Mouse (Mus musculus): ENCODE measurements around the gene Mr1. TPM values are rescaled to one million over a fixed set of nuclear protein-coding genes. Genes with fewer than 3 reads are reported as not detected.

The Mr1 gene
- total RNA-seq, 1 experiment = not detected

DNA sequence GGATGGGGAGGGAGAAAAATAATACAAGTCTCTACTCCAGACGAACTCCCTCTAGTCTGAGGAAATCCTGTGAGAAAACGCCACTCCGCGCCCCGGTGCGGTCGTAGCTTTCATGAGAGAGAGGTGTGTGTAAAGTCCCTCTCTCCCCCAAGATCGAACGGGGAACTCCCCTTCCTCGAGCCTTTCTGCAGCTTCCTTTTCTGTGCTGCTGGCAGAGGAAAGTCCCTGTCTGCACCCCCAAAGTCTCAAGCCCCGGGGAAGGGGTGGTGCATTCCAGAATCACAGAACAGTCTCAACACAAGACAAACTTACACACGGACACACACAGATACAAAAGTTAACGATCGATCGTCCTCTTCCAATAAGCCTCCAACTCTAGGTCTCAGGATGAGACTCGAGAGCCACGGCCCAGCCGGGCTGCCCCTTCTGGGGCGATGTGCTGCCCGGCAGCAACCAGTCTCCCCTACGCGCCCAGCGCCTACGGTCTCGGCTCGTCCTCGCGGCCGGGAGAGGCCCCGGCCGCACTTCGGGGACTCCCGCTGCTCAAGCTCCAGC is 48.6 kb downstream of the Mr1 start:
- Histone ChIP-seq H3K4me1 (ENCODE audit: control insufficient read depth in 2 of 2, insufficient read depth in 2 of 2, low read length in 2 of 2, poor library complexity in 1 of 2) (peaks cover 0 to 2% of the 10 kb centered on the region in 2 experiments; a peak in 1 of 4 replicates), H3K4me3 (ENCODE audit: insufficient read depth in 1 of 2, low read depth in 1 of 2, low read length in 2 of 2, poor library complexity in 1 of 2, severe bottlenecking in 1 of 2) (peak overlapping the region; percentile 70 to 74), H3K36me3 (ENCODE audit: control insufficient read depth, insufficient read depth, low read length, poor library complexity, severe bottlenecking) (no peaks in the 10 kb centered on the region), H3K9ac (ENCODE audit: insufficient read depth, low read depth, low read length, poor library complexity, severe bottlenecking) (peak overlapping the region; percentile 69), H3K27ac (ENCODE audit: insufficient read depth, low read depth, low read length, poor library complexity, severe bottlenecking) (no peak overlapping the region), H3K9me3 (ENCODE audit: control insufficient read depth, insufficient read depth, low read depth, low read length) (no peaks in the 10 kb centered on the region)
- no peak for DNase-seq (ENCODE audit: low read depth, low spot score)
- in situ Hi-C loops (cut with MboI; ENCODE audit: low sequenced_read_pairs in 2 of 2, unreplicated experiment in 2 of 2) = loop anchor here (25.0 kb wide), 1 partner anchor 639 kb away; no protein-coding TSS in a partner anchor
- TF ChIP-seq ZC3H11A (IDR thresholded peaks at IDR 0.05; ENCODE audit: borderline replicate concordance, low read depth, low read length) (no peak), ZNF384 (IDR thresholded peaks at IDR 0.05; ENCODE audit: low read depth, low read length) (no peak), MAFK (IDR thresholded peaks at IDR 0.05; ENCODE audit: insufficient read depth, low read depth, low read length) (no peak), CHD2 (IDR thresholded peaks at IDR 0.05; ENCODE audit: low read depth, low read length) (no peak), HCFC1 (IDR thresholded peaks at IDR 0.05; ENCODE audit: borderline replicate concordance, insufficient read depth, low read length) (no peak)

GRCm38 (mm10) chr1:155097354-155097753 is 49.3 kb downstream of the Mr1 start:
- TF ChIP-seq ZC3H11A (IDR thresholded peaks at IDR 0.05; ENCODE audit: borderline replicate concordance, low read depth, low read length) = no peak
- no peak for TF ChIP-seq HCFC1 (IDR thresholded peaks at IDR 0.05; ENCODE audit: borderline replicate concordance, insufficient read depth, low read length)
- TF ChIP-seq MAFK (IDR thresholded peaks at IDR 0.05; ENCODE audit: insufficient read depth, low read depth, low read length) = no peak
- TF ChIP-seq ZNF384 (IDR thresholded peaks at IDR 0.05; ENCODE audit: low read depth, low read length) = no peak
- TF ChIP-seq CHD2 (IDR thresholded peaks at IDR 0.05; ENCODE audit: low read depth, low read length) = no peak
- H3K27ac ChIP-seq (ENCODE audit: insufficient read depth, low read depth, low read length, poor library complexity, severe bottlenecking) = no peak overlapping the region
- DNase-seq (ENCODE audit: low read depth, low spot score) = no peak
- H3K9me3 ChIP-seq (ENCODE audit: control insufficient read depth, insufficient read depth, low read depth, low read length) = no peaks in the 10 kb centered on the region
- peaks cover 0 to 4% of the 10 kb centered on the region in 2 experiments; a peak in 1 of 4 replicates for H3K4me1 ChIP-seq (ENCODE audit: control insufficient read depth in 2 of 2, insufficient read depth in 2 of 2, low read length in 2 of 2, poor library complexity in 1 of 2)
- no peaks in the 10 kb centered on the region for H3K36me3 ChIP-seq (ENCODE audit: control insufficient read depth, insufficient read depth, low read length, poor library complexity, severe bottlenecking)
- H3K4me3 ChIP-seq (ENCODE audit: insufficient read depth in 1 of 2, low read depth in 1 of 2, low read length in 2 of 2, poor library complexity in 1 of 2, severe bottlenecking in 1 of 2) = peak overlapping the region in 1 of 2 experiments; percentile 70; a peak in 1 of 4 replicates
- in situ Hi-C loops (cut with MboI; ENCODE audit: low sequenced_read_pairs in 2 of 2, unreplicated experiment in 2 of 2) = loop anchor here (25.0 kb wide), 1 partner anchor 640 kb away; no protein-coding TSS in a partner anchor
- H3K9ac ChIP-seq (ENCODE audit: insufficient read depth, low read depth, low read length, poor library complexity, severe bottlenecking) = no peak overlapping the region

DNA sequence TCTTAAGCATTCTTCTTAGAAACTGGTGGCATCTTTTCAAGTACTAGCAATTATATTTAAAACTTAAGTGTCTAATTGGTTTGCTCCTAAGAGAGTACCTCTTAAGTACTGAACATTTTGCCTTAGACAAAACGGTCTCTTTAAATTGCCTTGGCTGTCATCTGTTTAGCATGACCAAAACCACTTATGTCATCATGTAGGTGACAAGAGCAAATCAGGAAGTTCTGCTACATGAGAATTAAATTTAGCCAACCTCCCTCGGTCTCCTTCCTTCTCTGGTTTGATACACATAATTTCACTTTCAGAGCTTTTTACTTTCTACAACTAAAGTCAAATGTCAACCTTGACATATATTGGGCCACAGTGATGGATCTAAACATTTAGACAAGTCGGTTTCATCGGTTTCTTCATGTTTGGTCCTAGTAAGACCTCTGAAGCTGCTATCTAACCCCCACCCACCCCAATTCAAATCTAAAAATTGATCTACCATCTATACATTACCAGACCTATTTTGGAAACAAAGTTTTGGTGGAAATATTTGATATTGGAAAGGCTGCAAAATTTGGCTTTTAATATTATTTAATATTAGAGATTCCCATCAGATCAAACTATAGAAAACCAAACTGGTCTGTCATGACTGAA is 49.9 kb downstream of the Mr1 start:
- peaks cover 0 to 9% of the 10 kb centered on the region in 2 experiments; a peak in 1 of 4 replicates for H3K4me1 ChIP-seq (ENCODE audit: control insufficient read depth in 2 of 2, insufficient read depth in 2 of 2, low read length in 2 of 2, poor library complexity in 1 of 2)

GRCm38 (mm10) chr1:155093971-155094707 is 52.5 kb downstream of the Mr1 start:
- Histone ChIP-seq H3K9ac (ENCODE audit: insufficient read depth, low read depth, low read length, poor library complexity, severe bottlenecking) (no peak overlapping the region), H3K36me3 (ENCODE audit: control insufficient read depth, insufficient read depth, low read length, poor library complexity, severe bottlenecking) (no peaks in the 10 kb centered on the region), H3K4me3 (ENCODE audit: insufficient read depth in 1 of 2, low read depth in 1 of 2, low read length in 2 of 2, poor library complexity in 1 of 2, severe bottlenecking in 1 of 2) (no peak overlapping the region), H3K27ac (ENCODE audit: insufficient read depth, low read depth, low read length, poor library complexity, severe bottlenecking) (no peak overlapping the region), H3K4me1 (ENCODE audit: control insufficient read depth in 2 of 2, insufficient read depth in 2 of 2, low read length in 2 of 2, poor library complexity in 1 of 2) (peaks cover 0 to 12% of the 10 kb centered on the region in 2 experiments; a peak in 1 of 4 replicates), H3K9me3 (ENCODE audit: control insufficient read depth, insufficient read depth, low read depth, low read length) (no peaks in the 10 kb centered on the region)
- TF ChIP-seq ZNF384 (IDR thresholded peaks at IDR 0.05; ENCODE audit: low read depth, low read length) (no peak), MAFK (IDR thresholded peaks at IDR 0.05; ENCODE audit: insufficient read depth, low read depth, low read length) (no peak), HCFC1 (IDR thresholded peaks at IDR 0.05; ENCODE audit: borderline replicate concordance, insufficient read depth, low read length) (no peak), CHD2 (IDR thresholded peaks at IDR 0.05; ENCODE audit: low read depth, low read length) (no peak), ZC3H11A (IDR thresholded peaks at IDR 0.05; ENCODE audit: borderline replicate concordance, low read depth, low read length) (no peak)
- in situ Hi-C loops (cut with MboI; ENCODE audit: low sequenced_read_pairs in 2 of 2, unreplicated experiment in 2 of 2) = loop anchor here (25.0 kb wide), 1 partner anchor 643 kb away; no protein-coding TSS in a partner anchor
- DNase-seq (ENCODE audit: low read depth, low spot score) = no peak

More for the DNA sequence above, 49.9 kb downstream of the Mr1 start:
- in situ Hi-C loops (cut with MboI; ENCODE audit: low sequenced_read_pairs in 2 of 2, unreplicated experiment in 2 of 2) = loop anchor here (25.0 kb wide), 1 partner anchor 641 kb away; no protein-coding TSS in a partner anchor
- DNase-seq (ENCODE audit: low read depth, low spot score) = no peak
- H3K36me3 ChIP-seq (ENCODE audit: control insufficient read depth, insufficient read depth, low read length, poor library complexity, severe bottlenecking) = no peaks in the 10 kb centered on the region
- H3K27ac ChIP-seq (ENCODE audit: insufficient read depth, low read depth, low read length, poor library complexity, severe bottlenecking) = no peak overlapping the region
- no peak overlapping the region for H3K9ac ChIP-seq (ENCODE audit: insufficient read depth, low read depth, low read length, poor library complexity, severe bottlenecking)
- no peaks in the 10 kb centered on the region for H3K9me3 ChIP-seq (ENCODE audit: control insufficient read depth, insufficient read depth, low read depth, low read length)
- TF ChIP-seq CHD2 (IDR thresholded peaks at IDR 0.05; ENCODE audit: low read depth, low read length) (no peak), MAFK (IDR thresholded peaks at IDR 0.05; ENCODE audit: insufficient read depth, low read depth, low read length) (no peak), HCFC1 (IDR thresholded peaks at IDR 0.05; ENCODE audit: borderline replicate concordance, insufficient read depth, low read length) (no peak), ZNF384 (IDR thresholded peaks at IDR 0.05; ENCODE audit: low read depth, low read length) (no peak), ZC3H11A (IDR thresholded peaks at IDR 0.05; ENCODE audit: borderline replicate concordance, low read depth, low read length) (no peak)
- H3K4me3 ChIP-seq (ENCODE audit: insufficient read depth in 1 of 2, low read depth in 1 of 2, low read length in 2 of 2, poor library complexity in 1 of 2, severe bottlenecking in 1 of 2) = no peak overlapping the region
